ENCODE assay signal across 26 mouse cellular contexts in genomic region chr1:179519901-179520300, GRCm38 (mm10). TPM values are rescaled to one million over a fixed set of nuclear protein-coding genes. Genes with fewer than 3 reads are reported as not detected.
DNase-seq lines count a peak whose midpoint lies in the region; ATAC-seq lines count a peak whose summit lies in the region.
"Had no signal": no experiment of that assay in that cellular context is flagged by ENCODE, and none has a peak within 500 bp of the region (broad histone marks: within the 10 kb centered on the region; RNA-seq: fewer than 3 reads in every experiment).

No protein-coding gene starts in this region.

- no peak overlapping the region for H3K4me2 ChIP-seq in midbrain, embryonic 14.5 days (ENCODE audit: low read length)
- H3K4me2 ChIP-seq: forebrain, embryonic 13.5 days; heart, embryonic 11.5 days; hindbrain, embryonic 12.5 days; hindbrain, embryonic 15.5 days had no signal

- H3K36me3 ChIP-seq in midbrain, embryonic 14.5 days (ENCODE audit: control insufficient read depth, insufficient read depth, low read length), result no peaks in the 10 kb centered on the region
- H3K36me3 ChIP-seq: forebrain, embryonic 10.5 days; hindbrain, embryonic 12.5 days; hindbrain, embryonic 15.5 days had no signal

- H3K9ac ChIP-seq in midbrain, embryonic 14.5 days (replicated peaks; ENCODE audit: low read length), result no peak overlapping the region
- H3K9ac ChIP-seq: forebrain, embryonic 13.5 days; hindbrain, embryonic 12.5 days; hindbrain, embryonic 15.5 days had no signal

- H3K9me3 ChIP-seq in midbrain, embryonic 14.5 days (ENCODE audit: control insufficient read depth, low read length), result no peaks in the 10 kb centered on the region
- H3K9me3 ChIP-seq: forebrain, embryonic 10.5 days; forebrain, embryonic 13.5 days; G1E; hindbrain, embryonic 12.5 days; hindbrain, embryonic 15.5 days had no signal

- H3K27ac ChIP-seq in midbrain, embryonic 14.5 days (replicated peaks; ENCODE audit: low read depth, low read length), result no peak overlapping the region
- H3K27ac ChIP-seq: forebrain, embryonic 10.5 days; forebrain, embryonic 13.5 days; gastrocnemius, adult 2 months; hindbrain, embryonic 12.5 days; hindbrain, embryonic 15.5 days had no signal

- peaks cover 8% of the 10 kb centered on the region for H3K4me1 ChIP-seq in midbrain, embryonic 14.5 days (ENCODE audit: control insufficient read depth, insufficient read depth, low read length)

- peak; percentile 46 for DNase-seq in CD4-positive helper T cell, adult 2 months (ENCODE audit: low read depth, low spot score)
- peak; percentile 57 for DNase-seq in naive thymus-derived CD4-positive, alpha-beta T cell, adult 2 months (ENCODE audit: low read depth)
- peak; percentile 62 for DNase-seq in thymus, postnatal 0 days (ENCODE audit: low spot score)
- peak; percentile 48 for DNase-seq in thymus, postnatal 25 days
- DNase-seq in MN1 (ENCODE audit: low spot score), result no peak
- no peak for DNase-seq in frontal cortex, postnatal 10 days (ENCODE audit: low spot score in 2 of 2)
- no peak for DNase-seq in midbrain, embryonic 14.5 days
- DNase-seq in kidney, adult 18-20 months, result no peak
- DNase-seq: adrenal gland, adult 8-10 months; adrenal gland, postnatal 25 days; B cell, adult 2 months; cerebellum, adult 11-12 months; cerebellum, adult 8-10 months; cerebellum, postnatal 14 days; gastrocnemius, adult 2 months; gastrocnemius, postnatal 14 days; heart, adult 11 months had no signal

- H3K4me3 ChIP-seq in midbrain, embryonic 14.5 days (replicated peaks; ENCODE audit: low read depth, low read length), result no peak overlapping the region
- H3K4me3 ChIP-seq: forebrain, embryonic 10.5 days; forebrain, embryonic 13.5 days; gastrocnemius, adult 2 months; hindbrain, embryonic 12.5 days; hindbrain, embryonic 15.5 days had no signal

- 89% methylated on average over 3 of the region's 3 CpGs for WGBS in midbrain, embryonic 14.5 days

- no peak for ATAC-seq in midbrain, embryonic 14.5 days (ENCODE audit: low FRiP score, low TSS enrichment)
- ATAC-seq: activated CD4-positive, CD25-positive, alpha-beta regulatory T cell, adult 4 months; forebrain, embryonic 13.5 days; forebrain, embryonic 16.5 days had no signal

- H3K27me3 ChIP-seq in midbrain, embryonic 14.5 days (ENCODE audit: control insufficient read depth, insufficient read depth, low read length), result no peaks in the 10 kb centered on the region
- H3K27me3 ChIP-seq: CH12.LX; forebrain, embryonic 13.5 days; hindbrain, embryonic 12.5 days; hindbrain, embryonic 15.5 days had no signal

RNA-seq across cellular contexts. Expression of gene Smyd3, which starts 2.1 kb away (rescaled TPM):
- polyA plus RNA-seq in thymus, postnatal 0 days (2015; fragmentation: Nextera tagmentation; extraction: Ambion mirVana), result 34.5 and 36.2 TPM in 2 replicates
- 14.4 and 21.5 TPM in 2 replicates for polyA plus RNA-seq in midbrain, embryonic 14.5 days (2014; fragmentation: Nextera tagmentation; extraction: Ambion mirVana)

RNA-seq across cellular contexts. Expression of gene Tfb2m, which starts 26.2 kb away (rescaled TPM):
- 38.5 and 39.6 TPM in 2 replicates for polyA plus RNA-seq in thymus, postnatal 0 days (2015; fragmentation: Nextera tagmentation; extraction: Ambion mirVana)
- 28.4 and 32.6 TPM in 2 replicates for polyA plus RNA-seq in midbrain, embryonic 14.5 days (2014; fragmentation: Nextera tagmentation; extraction: Ambion mirVana)

RNA-seq across cellular contexts. Expression of gene Cnst, which starts 26.3 kb away (rescaled TPM):
- polyA plus RNA-seq in thymus, postnatal 0 days (2015; fragmentation: Nextera tagmentation; extraction: Ambion mirVana), result 18.0 and 18.8 TPM in 2 replicates
- 20.7 and 28.0 TPM in 2 replicates for polyA plus RNA-seq in midbrain, embryonic 14.5 days (2014; fragmentation: Nextera tagmentation; extraction: Ambion mirVana)

Comparison
In these comparisons a context has a peak if more than half of its experiments do, and no peak if none do; other contexts are left out.
1. DNase-seq: peak in CD4-positive helper T cell, adult 2 months (single experiment), naive thymus-derived CD4-positive, alpha-beta T cell, adult 2 months (single experiment), thymus, postnatal 0 days (single experiment) and thymus, postnatal 25 days (single experiment); none in MN1 (single experiment), frontal cortex, postnatal 10 days (0 of 2), midbrain, embryonic 14.5 days (single experiment) and kidney, adult 18-20 months (single experiment).